Mouse (Mus musculus) induced T-regulatory cell, adult 2 months (primary cell): ENCODE data around the gene Hemk1.
A peak's percentile ranks its signal among the peaks of the same experiment; 100 is the strongest.

Source experiments
- DNase-seq: peaks from one replicate; pipeline ENCODE4 v3.0.0-alpha.2; 2012; ENCODE audit warnings: low read depth

Gene Hemk1

DNA sequence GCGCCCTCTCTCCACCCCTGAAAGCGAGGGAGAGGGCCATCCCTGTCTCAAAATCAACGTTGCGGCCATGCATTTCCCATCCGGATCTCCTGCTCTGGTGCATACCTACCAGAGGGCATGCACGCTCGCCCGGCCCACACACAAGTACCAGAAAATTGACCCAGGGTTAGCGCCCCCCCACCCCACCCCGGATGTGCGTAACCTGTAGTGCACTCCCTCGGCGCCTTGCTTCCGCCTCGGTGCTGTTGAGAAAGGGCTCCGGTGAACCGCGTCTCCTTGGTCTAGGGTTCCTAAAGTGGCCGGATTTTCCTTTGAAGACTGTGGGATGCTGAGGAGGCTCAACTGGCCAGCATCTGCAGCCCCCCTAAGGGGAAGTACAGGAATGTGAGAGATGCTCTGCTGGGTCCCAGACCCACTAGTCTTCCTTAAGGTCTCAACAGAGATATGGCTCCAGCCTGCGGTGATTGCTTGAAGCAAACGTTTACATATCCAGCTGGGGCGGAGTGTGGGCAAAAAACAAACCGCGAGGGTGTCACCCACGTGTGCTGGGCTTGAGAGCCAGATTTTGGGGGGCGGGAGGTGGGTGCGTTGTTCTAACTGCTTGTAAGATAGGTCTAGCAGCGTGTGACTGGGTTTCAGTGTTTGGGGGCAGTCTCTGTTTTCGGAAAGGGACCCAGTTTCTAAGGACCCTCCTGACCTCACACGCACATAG, at the start of gene Hemk1:
Hemk1 (minus strand) TSS at position 179 of the 712 bp plus-strand sequence.
- peak; percentile 93 for DNase-seq

DNA sequence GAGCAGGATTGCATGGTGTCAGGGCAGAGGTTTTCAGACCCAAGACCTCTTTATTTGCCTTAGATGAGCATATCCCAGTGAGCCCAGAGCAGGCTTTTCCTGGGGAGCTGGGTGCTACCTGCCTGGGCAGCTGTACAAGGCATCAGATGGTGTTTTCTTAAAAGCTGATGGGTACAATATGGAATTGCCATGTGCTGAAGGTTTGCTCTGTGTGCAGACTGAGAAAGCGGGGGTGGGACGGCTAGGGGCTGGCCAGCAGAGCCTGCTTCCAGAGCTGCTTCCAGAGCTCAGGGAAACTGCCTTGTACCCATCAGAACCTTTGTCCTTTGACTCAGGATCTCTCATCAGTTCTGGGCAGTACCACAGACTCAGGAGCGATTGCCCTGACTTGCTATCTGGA, 49.6 kb upstream of the Hemk1 start:
- no peak for DNase-seq

DNA sequence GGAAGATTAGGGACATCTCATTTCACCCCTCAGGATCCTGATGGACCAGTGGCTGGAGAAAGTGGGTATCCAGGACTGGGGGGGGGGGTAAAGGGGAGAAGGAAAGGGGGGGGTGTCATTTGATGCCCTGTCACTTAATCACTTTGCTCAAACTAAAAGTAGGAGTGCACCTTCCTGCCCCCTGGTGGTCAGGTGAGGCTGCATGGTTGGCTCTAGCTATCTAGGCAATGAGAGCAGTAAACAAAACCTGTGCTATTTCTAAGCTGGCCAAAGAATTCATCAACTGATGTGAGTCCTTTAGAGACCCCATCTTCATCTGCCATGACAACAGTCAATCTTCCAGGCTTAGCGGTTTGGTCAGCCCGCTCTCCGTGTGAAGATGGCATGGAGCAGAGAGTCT, 48.6 kb upstream of the Hemk1 start:
- peak; percentile 65 for DNase-seq

DNA sequence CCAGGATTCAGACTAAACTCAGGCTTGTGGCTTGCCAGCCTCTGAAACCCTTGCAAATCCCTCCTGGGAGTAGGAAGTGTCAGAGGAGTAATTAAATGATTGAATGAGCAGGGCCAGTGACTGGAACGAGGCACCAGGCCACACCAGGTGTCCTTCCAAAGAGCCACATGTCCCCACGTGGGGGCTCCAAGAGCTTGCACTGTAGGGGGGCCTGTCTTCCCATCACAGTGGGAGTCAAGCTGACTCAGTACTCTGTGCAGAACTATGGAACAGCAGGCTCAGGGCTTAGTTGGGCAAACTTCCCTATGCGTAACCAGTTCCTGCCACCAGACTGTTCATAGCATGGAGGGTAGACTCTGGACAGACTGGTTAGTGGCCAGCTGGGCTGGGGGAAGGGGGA, 46.2 kb upstream of the Hemk1 start:
- no peak for DNase-seq

DNA sequence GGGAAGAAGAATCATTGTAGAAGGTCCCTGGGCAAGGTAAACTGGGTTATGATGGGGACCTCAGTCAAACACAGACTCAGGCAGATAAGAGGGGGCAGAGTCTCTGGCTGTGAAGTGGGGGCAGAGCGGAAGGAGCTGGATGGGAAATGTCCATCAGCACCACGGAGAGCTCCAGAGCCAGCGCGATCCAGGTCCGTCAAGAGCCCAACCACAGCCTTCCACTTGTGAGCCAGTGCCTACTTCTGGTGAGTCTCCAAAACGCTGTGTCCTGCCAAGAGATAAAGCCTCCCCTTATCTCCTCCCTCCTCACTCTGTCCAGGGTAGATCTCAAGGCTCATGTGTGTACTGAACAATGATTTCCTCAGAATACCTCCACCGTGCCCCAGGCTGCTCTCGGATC, 43.6 kb upstream of the Hemk1 start:
- DNase-seq: no peak

DNA sequence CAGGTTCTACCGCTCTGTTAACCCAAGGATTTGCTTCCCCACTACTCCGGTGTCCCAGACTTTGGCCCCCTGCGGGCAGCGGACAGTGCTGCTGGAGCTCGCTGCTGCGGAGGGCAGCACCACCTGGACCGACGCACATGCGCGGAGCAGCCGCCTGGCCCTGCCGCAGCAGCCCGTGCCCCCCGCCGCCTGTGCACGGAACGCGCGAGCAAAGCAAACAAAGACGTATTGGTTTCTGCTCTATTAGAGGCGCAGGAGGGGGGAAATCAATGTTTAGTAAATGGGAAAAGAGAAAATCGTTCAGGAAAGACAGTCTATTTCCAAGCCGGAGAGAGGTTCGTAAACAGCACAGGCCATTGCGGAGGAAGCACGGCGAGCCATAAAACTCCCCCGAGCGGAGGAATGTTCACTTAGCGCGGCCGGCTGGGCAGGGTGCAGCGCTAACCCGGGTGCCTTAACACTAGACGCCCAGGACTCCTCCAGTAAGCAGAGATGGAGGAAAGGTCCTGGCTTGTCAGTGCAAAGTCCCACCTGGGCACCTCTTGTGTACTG, 39.9 kb upstream of the Hemk1 start:
- no peak for DNase-seq

DNA sequence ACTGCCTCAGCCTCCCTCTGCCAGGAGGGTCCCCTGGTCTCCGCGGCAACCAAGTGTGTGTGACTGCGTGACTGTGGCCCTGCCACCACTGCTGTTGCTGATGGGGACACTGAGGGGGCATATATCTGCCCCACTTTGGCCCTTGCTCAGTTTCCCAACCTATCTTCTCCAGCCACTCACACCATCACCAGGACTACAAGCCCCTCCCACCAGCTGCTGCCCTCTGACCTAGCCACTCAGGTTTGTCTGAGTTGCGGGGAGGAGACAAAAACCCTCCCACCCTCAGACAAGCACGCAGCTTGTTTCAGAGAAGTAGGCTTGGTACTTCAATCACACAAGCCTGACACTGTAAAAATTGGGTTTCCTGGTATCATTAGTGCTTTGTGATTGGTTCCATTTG, 37.3 kb upstream of the Hemk1 start:
- DNase-seq: no peak

DNA sequence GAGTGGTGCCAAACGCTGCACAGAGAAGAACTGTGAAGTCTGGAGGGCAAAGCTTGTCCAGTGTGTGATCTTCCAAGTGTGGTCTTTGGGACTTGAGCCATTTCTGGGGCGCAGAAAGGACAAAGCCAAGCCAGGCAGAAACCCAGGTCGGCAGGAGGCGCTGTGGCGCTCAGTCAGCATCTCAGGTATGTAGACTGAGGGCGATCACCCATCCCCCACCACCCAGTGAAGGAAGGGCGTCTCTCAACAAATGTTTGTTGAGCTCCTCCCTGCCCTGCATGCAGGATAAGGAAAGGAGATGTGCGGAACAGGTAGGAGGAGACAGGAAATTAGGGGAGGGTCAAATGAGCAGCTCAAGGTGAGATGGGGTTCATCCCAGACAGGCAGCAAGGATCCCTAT, 36.5 kb upstream of the Hemk1 start:
- peak; percentile 65 for DNase-seq

DNA sequence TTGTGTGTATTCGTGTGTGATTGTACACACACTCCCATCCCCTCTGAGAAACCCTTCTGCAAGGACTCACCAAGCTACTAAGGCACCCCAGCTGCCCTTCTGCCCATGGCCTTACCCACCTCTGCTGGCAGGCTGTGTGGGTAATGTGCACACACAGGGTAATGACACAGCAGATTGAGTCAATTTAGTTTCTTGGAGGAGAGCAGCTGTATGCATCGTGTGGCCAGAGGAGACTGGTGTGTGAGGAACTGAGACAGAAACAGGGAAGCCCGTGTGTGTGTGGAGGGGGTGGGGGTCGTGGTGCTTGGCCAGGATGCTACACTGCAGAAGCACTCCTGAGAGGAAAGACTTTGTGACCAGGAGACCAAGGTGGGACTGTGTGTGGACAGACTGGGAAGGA, 34.3 kb upstream of the Hemk1 start:
- no peak for DNase-seq

DNA sequence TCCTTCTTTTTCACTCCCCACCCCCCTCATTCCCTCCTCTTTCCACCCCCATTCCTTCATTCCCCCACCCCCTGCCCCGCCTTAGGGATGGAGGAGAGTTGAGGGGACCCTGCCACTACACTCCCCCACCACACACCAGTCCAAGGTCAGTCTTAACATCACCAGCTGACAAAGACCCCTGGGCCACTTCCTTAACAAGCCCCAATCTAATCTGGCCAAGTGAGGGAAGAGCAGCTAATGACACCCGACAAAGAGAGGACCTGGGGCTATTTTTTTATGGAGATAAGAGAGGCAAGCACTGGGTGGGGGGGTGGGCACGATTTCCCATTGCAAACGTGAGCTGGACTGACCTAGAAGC, 31.9 kb upstream of the Hemk1 start:
- no peak for DNase-seq

DNA sequence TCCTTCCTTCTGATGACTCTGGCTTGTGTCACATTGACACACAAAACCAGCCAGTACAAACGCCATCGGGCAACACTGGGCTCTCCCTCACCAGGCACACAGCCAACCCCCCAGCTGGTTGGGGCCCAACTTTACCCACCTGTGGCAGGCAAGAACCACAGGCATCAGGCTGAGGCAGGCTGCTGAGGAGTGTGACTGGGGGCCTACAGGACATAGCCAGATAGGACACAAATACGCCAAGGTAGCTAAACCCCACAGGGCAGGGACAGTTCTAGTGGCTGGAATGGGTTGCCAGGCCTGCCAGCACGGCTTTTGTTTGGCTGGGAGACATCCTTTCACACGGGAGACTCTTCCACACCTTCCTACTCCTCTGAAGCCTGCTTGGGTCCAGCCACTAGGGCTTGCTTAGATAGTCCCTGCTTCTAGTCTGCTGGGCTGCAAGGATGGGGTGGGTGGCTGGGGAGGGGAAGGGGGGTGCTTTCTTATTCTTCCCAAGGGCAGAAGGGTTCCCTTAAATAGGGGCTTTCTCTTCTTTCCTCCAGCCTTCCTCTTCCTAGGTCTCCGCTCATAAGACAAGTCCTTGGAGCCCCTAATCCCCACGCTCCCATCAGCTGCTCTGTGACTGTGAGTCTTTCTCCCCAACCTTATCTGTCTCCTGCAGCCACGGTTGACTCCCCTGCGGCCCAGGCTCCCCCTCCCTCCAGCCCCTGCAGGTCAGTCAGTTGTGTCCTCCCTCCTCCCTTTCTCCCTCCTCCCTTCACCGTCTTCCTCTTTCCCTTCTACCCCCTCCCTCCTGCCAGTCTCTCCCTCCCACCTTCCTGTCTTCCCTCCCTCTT, 31.3 kb upstream of the Hemk1 start:
- DNase-seq: no peak

DNA sequence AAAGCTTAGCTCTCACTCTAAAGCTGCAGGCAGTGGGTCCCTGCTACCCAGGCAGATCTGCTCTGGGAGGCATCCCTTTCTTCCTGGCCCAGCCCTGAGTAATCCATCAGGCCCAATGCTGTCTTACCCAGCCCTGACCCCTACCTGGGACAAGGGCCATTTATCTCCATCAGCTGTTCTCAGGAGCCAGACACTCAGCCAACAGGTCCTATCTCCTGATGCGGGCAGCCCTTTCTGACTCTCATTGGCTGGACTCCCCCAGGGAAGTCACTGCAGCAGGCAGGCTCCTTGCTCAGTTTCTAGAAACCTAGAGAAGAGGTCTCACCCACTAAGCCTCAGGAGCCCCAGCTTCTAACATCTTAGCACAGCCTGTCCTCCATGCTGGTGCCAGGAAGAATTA, 30.2 kb upstream of the Hemk1 start:
- no peak for DNase-seq

DNA sequence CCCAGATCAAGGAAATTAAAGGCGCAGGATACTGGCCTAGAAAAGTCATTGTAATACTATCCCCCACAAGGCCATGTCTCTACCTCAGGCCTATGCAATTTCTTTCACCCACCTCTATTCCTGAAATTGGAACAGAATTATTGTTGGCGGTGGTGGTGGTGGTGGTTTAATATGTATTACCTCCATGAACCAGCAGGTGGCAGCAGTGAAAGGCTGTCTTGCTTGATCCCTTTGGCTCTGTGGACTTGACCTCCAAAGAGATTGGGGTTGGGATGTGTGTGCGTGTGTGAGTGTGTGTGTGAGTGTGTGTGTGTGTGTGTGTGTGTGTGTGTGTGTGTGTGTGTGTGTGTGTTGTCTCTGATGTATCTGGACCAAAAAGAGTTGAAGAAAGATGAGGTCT, 28.5 kb upstream of the Hemk1 start:
- peak; percentile 76 for DNase-seq

DNA sequence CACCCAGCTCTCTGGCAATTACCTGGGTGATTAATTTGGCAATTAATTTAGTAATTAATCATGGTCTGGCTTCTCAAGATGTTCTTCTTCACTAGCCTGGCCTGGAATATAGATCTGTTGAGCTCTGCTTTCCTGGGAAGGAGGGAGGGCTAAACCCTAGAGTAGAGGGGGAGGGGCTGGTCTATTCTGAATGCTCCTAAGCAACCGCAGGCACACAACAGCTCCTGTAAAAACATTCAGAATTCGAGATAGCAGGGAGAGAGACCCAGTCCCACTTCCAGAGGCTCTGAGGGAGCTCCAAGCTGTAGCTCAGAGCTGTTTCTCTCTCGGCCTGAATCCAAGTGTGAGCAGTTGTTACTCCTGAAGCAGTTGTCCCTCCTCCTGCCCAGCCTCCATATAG, 22.8 kb upstream of the Hemk1 start:
- DNase-seq: no peak

DNA sequence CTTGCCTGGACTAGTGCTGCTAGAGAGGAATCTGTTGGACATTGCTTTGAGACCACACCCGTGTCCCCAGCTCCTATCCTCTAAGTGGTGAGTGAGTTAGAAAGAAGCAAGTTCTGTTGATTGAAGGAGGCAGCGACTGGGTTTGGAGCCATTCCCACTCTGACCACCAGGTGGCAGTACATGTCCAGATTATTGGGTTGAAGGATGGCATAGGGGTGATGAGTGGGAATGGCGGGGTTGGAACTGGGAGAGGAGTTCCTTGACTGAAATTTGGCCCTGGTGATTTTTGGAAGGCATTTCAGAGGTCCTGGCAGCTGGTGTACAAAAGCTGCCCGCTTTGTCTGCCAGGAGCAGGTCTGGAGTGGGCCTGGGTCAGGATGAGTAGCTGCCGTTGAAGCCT, 19.5 kb upstream of the Hemk1 start:
- peak; percentile 87 for DNase-seq

DNA sequence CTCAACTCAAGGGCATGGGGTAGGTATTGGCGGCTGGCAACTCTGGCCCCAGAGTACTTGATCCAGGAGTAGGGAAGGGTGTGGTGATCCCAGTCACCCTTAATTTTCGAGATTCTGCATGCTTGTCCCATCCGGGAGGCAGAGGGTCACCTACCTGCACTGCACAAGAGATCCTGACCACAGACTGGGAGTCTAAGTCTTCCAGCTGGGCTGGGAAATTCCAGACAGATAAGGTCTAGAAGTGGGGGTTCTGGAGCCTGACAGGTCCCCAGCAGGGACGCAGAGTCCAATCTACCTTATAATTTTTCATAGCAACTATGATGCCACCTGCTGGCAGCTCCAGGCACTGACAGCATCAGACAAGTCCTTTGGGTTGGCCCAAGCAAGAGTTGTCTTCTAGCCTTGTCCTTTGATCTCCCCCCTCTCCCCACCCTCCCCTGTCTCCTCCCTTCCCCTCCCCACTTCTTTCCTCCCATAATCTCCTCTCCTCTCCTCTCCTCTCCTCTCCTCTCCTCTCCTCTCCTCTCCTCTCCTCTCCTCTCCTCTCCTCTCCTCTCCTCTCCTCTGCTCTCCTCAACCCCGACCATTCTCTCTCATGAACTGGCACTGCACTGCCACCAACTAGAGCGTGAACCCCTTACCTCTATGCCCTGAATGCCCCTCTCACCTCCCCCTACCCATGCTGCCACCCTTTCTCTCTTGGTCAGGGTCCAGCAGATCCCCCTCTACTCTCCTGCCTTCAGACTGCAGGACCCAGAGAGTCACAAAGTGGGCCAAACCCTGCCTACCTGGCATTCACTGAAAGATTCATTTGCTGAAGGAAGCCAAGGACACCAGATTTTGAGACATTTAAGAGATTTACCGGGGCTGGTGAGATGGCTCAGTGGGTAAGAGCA, 18.0 kb upstream of the Hemk1 start:
- DNase-seq: peak; percentile 87

DNA sequence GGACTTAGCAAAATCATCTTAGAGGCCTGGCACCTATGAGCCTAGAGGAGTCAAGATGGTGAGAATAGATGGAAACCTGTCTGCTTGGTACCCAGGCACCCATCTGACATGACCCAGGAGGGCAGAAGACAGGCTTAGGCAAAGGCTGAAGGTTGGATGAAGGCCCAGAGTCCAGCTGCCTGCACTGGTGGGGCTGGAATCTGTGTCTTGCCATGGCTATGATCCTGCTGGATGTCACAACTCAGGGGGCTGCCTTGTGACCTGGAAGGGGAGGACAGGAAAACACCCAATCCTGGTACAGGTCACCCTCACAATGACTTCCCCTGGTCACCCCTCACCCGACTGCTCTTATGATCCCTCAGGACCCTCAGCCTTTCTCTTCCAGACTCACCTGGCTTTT, 16.7 kb upstream of the Hemk1 start:
- DNase-seq: no peak

DNA sequence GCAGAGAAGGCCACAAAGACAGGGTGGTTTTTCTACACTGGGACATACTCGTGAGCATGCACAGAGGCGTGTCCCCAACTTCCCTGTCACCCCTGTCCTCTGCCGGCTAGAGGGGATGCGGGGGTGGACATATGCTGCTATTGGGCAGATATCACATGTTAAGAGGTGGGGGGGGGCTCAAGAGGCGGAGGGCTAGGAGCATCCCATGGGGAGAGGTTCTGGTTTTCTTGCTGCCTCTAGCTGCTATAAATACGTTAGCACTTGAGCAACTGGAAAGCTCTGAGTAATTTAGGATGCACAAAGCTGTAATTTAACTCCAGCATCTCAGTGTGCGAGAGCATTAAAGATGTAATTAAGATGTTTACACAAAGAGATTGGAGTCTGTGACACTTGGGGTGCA, 11.2 kb upstream of the Hemk1 start:
- DNase-seq: no peak

DNA sequence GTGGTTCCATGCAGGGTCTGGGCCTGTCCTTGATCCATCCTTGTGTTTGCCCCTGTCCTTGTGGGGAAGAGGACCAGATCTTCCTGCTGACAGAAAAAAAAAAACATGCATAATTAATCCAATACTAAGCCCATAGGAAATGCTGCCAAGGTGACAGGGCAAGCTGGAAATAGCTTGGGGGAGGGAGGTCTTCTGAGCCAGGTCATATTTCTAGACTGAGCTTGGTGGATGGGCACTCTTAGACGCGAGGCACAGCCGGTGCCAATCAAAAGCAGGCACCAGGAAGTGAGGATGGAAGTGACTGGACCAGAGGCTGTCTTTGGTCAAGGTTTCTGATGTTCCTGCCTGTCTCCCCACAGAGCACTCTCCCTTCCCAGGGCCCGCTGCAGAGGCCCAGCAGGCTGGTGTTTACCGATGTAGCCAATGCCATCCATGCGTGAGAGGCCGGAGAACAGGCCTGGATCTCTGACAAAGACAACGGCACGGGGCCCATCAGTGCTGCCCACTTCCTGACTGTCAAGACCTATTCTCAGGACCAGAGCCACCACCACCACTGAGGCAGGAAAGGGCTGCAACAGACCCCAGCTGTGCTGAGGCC, 9.5 kb upstream of the Hemk1 start:
- no peak for DNase-seq

DNA sequence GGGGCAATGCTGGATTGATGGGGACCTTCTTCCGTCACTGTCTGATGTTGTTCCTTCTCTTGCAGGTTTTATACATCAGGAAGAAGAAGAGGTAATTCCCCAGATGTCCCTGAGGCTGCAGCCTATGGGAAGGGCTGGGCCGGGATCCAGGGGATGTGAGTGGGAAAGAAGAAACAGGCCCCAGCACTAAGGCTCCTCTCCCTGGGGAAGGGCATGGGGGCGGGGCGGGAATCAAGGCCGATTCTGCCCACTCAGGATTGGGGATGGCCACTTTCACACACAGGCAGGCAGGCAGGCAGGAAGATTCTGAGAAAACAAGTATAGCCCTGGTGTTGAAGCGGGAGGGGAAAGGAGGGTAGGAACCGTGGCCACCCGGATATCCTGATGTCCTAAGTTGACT, 7.9 kb upstream of the Hemk1 start:
- DNase-seq: no peak

DNA sequence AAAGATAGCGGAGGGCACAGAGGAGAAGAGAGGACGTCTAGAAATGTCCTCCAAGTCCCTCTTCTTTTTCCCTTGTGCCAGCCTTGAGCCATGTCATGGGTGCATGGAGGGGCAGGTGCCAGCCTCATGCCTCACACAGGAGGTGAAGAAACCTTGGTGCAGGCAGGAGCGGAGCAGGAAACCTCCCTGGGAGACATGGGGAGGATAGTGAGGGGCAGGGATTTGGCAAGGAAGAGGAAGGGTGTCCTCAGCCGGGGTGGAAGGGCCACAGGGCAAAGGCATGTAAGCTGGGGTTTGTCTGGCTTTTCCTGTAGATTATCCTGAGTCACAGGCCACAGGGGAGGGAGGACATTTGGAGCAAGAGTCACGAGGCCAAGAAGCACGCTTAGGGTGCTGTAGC, 5.9 kb upstream of the Hemk1 start:
- DNase-seq: no peak
